Mouse (Mus musculus) CD8-positive naive resting alpha-beta T cell, adult 2 months (primary cell): ENCODE data around the gene Col25a1.

Experiments
- DNase-seq, 2 experiments: peaks; one replicate each; pipeline ENCODE4 v3.0.0; 2022; ENCODE audit warnings: low read depth in 2 of 2, low spot score in 2 of 2

Gene Col25a1

GRCm38 (mm10) chr3:130241924-130242323 lies 110.6 kb downstream of the Col25a1 start:
- no peak for DNase-seq

- no peak for DNase-seq
Measured at GRCm38 (mm10) chr3:130242647-130243296, 111.5 kb downstream of the Col25a1 start.

- no peak for DNase-seq
Measured at GRCm38 (mm10) chr3:130252355-130252754, 121.1 kb downstream of the Col25a1 start.

GRCm38 (mm10) chr3:130256059-130256458 lies 124.8 kb downstream of the Col25a1 start:
- DNase-seq: no peak

GRCm38 (mm10) chr3:130256610-130257009 lies 125.3 kb downstream of the Col25a1 start:
- DNase-seq: no peak

- no peak for DNase-seq
Measured at GRCm38 (mm10) chr3:130259670-130260069, 128.4 kb downstream of the Col25a1 start.

- DNase-seq: no peak
Measured at GRCm38 (mm10) chr3:130260316-130260715, 129.0 kb downstream of the Col25a1 start.

GRCm38 (mm10) chr3:130265104-130265503 lies 133.8 kb downstream of the Col25a1 start:
- no peak for DNase-seq

- DNase-seq: no peak
Measured at GRCm38 (mm10) chr3:130270509-130270908, 139.2 kb downstream of the Col25a1 start.

GRCm38 (mm10) chr3:130273949-130274348 lies 142.6 kb downstream of the Col25a1 start:
- DNase-seq: no peak

GRCm38 (mm10) chr3:130278298-130279050 lies 147.2 kb downstream of the Col25a1 start:
- DNase-seq: no peak

- no peak for DNase-seq
Measured at GRCm38 (mm10) chr3:130283011-130283760, 151.9 kb downstream of the Col25a1 start.

GRCm38 (mm10) chr3:130288102-130288501 lies 156.8 kb downstream of the Col25a1 start:
- DNase-seq: no peak

GRCm38 (mm10) chr3:130288756-130289155 lies 157.5 kb downstream of the Col25a1 start:
- no peak for DNase-seq

GRCm38 (mm10) chr3:130289220-130289619 lies 157.9 kb downstream of the Col25a1 start:
- no peak for DNase-seq

- DNase-seq: no peak
Measured at GRCm38 (mm10) chr3:130290175-130290574, 158.9 kb downstream of the Col25a1 start.

- no peak for DNase-seq
Measured at GRCm38 (mm10) chr3:130290672-130291071, 159.4 kb downstream of the Col25a1 start.

- no peak for DNase-seq
Measured at GRCm38 (mm10) chr3:130291926-130292325, 160.6 kb downstream of the Col25a1 start.

GRCm38 (mm10) chr3:130300530-130300929 lies 169.2 kb downstream of the Col25a1 start:
- DNase-seq: no peak

- DNase-seq: no peak
Measured at GRCm38 (mm10) chr3:130303597-130303996, 172.3 kb downstream of the Col25a1 start.

GRCm38 (mm10) chr3:130304827-130305226 lies 173.5 kb downstream of the Col25a1 start:
- no peak for DNase-seq

- DNase-seq: no peak
Measured at GRCm38 (mm10) chr3:130305686-130306085, 174.4 kb downstream of the Col25a1 start.
